Mouse (Mus musculus) left cerebral cortex, adult 9 months (tissue): ENCODE data around the gene Gpat3.

Experiments
- DNase-seq, 2 experiments: peaks; one replicate each; pipeline ENCODE4 v3.0.0; 2022; ENCODE audit warnings: low spot score in 2 of 2

The Gpat3 gene

DNA sequence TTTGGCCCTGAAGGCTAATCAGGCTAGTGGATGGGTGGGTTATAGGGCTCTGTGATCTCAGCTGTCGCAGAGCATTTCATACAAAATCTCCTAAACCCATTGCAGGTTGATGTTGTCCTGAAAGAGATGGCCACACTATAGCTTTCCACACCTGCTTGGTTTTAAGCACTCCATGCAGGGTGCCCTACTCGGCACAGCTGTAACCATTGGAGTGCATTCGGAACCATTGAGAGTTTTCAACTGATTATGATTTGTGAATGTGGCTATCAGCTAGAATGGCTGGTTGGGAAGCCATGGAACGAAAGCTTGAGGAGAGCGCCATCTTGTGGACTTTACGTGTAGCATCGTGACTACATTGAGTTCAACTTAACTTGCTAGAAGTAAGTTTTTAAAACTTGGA is 69.5 kb downstream of the Gpat3 start:
- DNase-seq: peak in 1 of 2 experiments; percentile 41

- no peak for DNase-seq
These were observed 69.9 kb downstream of the Gpat3 start for GRCm38 (mm10) chr5:100915411-100915810.

GRCm38 (mm10) chr5:100916416-100916815 is 70.9 kb downstream of the Gpat3 start:
- no peak for DNase-seq

GRCm38 (mm10) chr5:100917252-100917774 is 71.8 kb downstream of the Gpat3 start:
- DNase-seq: peak in 1 of 2 experiments; percentile 50

- peak in 1 of 2 experiments; percentile 66 for DNase-seq
These were observed 73.6 kb downstream of the Gpat3 start for GRCm38 (mm10) chr5:100919069-100919468.

DNA sequence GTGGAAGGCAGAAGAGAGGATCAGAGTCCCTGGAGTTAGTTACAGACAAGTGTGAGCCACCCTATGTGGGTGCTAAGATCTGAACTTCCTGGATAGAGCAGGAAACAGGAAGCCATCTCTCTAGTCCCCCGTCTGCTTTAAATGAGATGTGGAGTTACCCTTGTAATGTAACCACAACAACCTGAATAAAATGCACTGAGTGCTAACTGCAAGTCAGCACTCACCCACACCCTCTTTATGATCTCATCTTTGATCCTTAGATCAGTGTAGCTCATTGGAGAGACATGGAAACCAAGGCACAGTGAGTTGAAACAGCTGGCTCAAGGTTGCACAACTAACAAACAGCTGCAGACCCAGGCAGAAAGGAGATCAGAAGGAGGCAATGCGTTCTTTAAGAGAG is 84.2 kb downstream of the Gpat3 start:
- DNase-seq: no peak

GRCm38 (mm10) chr5:100943716-100944115 is 98.2 kb downstream of the Gpat3 start:
- DNase-seq: no peak

DNA sequence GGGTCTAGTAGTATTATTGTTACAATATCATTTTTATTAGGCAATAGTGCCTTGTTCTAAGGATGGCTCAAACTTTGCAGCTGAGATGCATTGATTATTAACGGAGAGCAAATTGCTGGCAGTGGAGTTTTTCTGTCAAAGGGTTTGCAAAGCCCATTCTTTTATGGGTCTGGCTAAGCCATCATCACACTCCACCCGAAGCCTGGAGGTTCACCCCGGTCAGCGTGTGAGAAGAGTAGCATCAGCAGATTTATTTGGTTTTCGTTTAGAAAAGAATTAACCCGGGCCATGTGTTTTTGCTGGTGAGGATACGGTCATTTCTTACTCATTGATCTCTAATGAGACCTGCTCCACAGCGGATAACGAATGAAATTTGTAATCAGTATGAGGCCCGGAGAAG is 99.8 kb downstream of the Gpat3 start:
- no peak for DNase-seq
